Mouse (Mus musculus) liver, adult 2 months (tissue): Measurements from ENCODE around the gene E2f8.

Experiments
- CTCF ChIP-seq: fragments of 200-500 bp; IDR thresholded peaks from 2 replicates; pipeline ENCODE4 v1.5.1; 2011; ENCODE audit warnings: low read depth, low read length, control low read depth
- POLR2A ChIP-seq: fragments of 200-500 bp; IDR thresholded peaks from 2 replicates; pipeline ENCODE4 v1.6.1; 2011; ENCODE audit warnings: low read length, control low read depth; ENCODE audit not compliant: insufficient read depth; ENCODE audit errors: extremely low read depth

DNA sequence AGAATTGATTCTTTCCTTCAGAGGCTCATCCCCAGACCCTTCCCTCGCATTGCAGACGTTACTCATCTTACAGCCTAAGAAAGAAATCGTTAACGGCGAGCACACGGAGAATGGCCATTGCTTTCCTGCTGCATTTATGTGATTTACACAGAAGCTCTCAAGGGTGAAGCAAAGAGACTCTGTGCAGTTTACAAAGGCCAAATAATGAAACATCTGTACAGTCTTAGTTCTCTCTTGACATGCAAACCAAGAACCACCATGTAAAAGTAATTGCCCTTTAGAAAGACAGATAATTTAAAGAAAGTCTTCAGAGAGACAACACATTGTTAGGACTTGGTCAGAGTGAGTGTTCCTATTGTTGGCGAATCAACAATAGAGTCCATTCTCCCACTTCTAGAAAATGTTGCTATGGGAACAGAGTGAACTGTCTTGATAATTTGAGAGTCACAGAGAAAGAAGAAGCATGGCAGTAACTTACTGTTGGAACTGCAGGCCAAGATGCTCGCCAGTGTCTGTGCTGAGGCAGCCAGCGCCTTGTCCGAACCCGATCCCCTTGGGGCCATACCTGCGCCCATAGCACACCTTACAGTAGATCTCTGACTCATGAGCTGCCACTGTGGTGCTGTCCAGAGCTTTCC lies 46.3 kb downstream of the E2f8 start:
- no peak for TF ChIP-seq CTCF
- no peak for TF ChIP-seq POLR2A
